Mouse (Mus musculus): ENCODE data around the gene Adgrf1. TPM values are rescaled to one million over a fixed set of nuclear protein-coding genes. Genes with fewer than 3 reads are reported as not detected.

The Adgrf1 gene
- 0.50 and 0.62 TPM in 2 replicates for polyA plus RNA-seq (2012; rRNA removed)

DNA sequence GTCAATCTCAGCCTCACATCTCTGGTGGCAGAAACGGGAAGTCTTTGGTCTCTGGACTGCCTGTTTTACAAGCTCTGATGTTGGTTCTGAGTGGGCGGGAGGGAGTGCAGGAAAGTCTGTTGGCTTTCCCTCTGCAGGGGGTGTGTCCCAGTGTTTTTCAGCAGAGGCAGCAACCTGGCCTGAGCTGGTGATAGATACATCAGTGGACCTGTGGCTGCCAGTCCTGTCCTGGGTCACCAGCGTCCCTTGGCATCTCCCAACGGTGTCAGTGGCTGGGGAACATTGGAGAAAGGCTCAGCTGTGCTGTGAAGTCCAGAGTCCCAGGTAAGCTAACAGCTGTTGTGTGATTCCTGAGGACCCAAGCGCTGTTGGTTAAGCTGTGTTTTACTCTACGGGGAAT is at the start of gene Adgrf1:
Gene Adgrf1, plus strand, starts transcription at position 169 of the 400 bp plus-strand sequence.

DNA sequence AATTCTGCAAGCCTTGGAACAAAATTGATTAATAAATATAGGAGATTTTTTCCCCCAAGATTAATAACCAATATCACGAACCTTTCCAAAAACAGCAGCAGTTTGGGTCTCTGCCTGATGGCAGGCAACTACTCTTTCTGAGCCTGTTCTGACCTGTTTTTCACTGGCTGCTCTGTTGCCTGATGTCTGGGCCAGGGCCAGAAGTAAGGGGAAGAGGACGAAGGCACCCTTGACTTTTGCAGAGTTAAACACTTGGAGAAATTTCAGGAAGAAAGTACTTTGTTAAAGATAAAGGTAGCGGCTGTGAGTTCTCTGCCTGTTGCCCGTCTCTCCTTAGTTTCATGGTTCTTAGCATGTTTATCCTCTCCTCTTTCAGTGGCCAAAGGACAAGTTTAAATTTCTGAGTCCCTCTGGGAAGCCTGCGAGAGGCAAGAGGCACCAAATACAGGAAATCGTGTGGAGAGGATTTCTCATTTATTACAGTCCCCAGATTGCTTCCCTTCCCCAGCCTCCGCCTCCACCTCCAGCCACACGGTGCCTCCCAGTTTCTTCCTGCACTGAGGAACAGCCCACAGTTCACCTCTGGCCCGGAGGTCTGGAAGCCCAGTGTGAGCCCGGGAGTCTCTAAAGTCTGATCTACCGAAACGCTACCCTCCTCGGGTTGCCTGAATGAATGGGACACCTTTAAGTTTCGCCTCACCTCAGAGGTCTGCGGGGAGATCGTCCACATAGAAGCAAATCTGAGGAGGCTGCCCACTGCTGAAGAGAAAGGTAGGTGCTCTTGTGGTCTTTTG is 89.9 kb downstream of the Adgrf1 start, which contains the start of gene Adgrf5:
Gene Adgrf5, plus strand, starts transcription at position 626 of the 794 bp plus-strand sequence.

Other genes starting within 250 kb of the Adgrf1 start
- 2.1 TPM in 2 replicates for gene Adgrf5, start 90.1 kb downstream of the Adgrf1 start, polyA plus RNA-seq (2012; rRNA removed)
- 0.01 and 0.02 TPM in 2 replicates for gene Mep1a, start 232.5 kb downstream of the Adgrf1 start, polyA plus RNA-seq (2012; rRNA removed)